Mouse (Mus musculus) brain, embryonic 14.5 days (tissue): ENCODE data around the gene Lamc3.

ENCODE experiments used
- CTCF ChIP-seq: fragments of 200-500 bp; IDR thresholded peaks from 2 replicates; pipeline ENCODE4 v1.5.1; 2012; ENCODE audit warnings: inconsistent platforms, mild to moderate bottlenecking, moderate library complexity, borderline replicate concordance; ENCODE audit not compliant: insufficient read depth, insufficient read length; ENCODE audit errors: extremely low read depth
- POLR2A ChIP-seq: fragments of 200-500 bp; IDR thresholded peaks from 2 replicates; pipeline ENCODE4 v1.6.1; 2012; ENCODE audit warnings: mild to moderate bottlenecking, inconsistent platforms, borderline replicate concordance; ENCODE audit not compliant: poor library complexity, insufficient read depth, insufficient read length, severe bottlenecking; ENCODE audit errors: extremely low read depth

- TF ChIP-seq CTCF (no peak), POLR2A (no peak)
Observed at GRCm38 (mm10) chr2:31987774-31988173, 100.7 kb downstream of the Lamc3 start.
